13 mouse cellular contexts compared by ENCODE assay signal in genomic region chr3:88204751-88205150, GRCm38 (mm10). TPM values are rescaled to one million over a fixed set of nuclear protein-coding genes. Genes with fewer than 3 reads are reported as not detected.
DNase-seq lines count a peak whose midpoint lies in the region; ATAC-seq and TF ChIP-seq lines count a peak whose summit lies in the region.
"Had no signal": no experiment of that assay in that cellular context is flagged by ENCODE, and none has a peak within 500 bp of the region (broad histone marks: within the 10 kb centered on the region; RNA-seq: fewer than 3 reads in every experiment).

No protein-coding gene starts in this region.

- WGBS in hindbrain, embryonic 11.5 days: 22% methylated on average over 1 of the region's 1 CpGs
- WGBS in midbrain, embryonic 16.5 days: 13% methylated on average over 1 of the region's 1 CpGs
- WGBS in thymus, adult 2 months: 68% methylated on average over 1 of the region's 1 CpGs
- 28% methylated on average over 1 of the region's 1 CpGs for WGBS in heart, embryonic 11.5 days (ENCODE audit: insufficient replicate concordance)

- H3K4me1 ChIP-seq in hindbrain, embryonic 11.5 days (replicated peaks; ENCODE audit: control insufficient read depth, insufficient read depth, low read length): peaks cover 18% of the 10 kb centered on the region
- peaks cover 31% of the 10 kb centered on the region for H3K4me1 ChIP-seq in midbrain, embryonic 16.5 days (ENCODE audit: control insufficient read depth, insufficient read depth, low read length)
- peaks cover 11% of the 10 kb centered on the region for H3K4me1 ChIP-seq in thymus, adult 2 months (replicated peaks; ENCODE audit: control insufficient read depth, insufficient read depth, low read length)
- peaks cover 6% of the 10 kb centered on the region for H3K4me1 ChIP-seq in heart, embryonic 11.5 days (ENCODE audit: control insufficient read depth, insufficient read depth, low read length)

- H3K27me3 ChIP-seq in hindbrain, embryonic 11.5 days (ENCODE audit: control insufficient read depth, insufficient read depth, low read length): peaks cover 71% of the 10 kb centered on the region
- peaks cover 4% of the 10 kb centered on the region for H3K27me3 ChIP-seq in midbrain, embryonic 16.5 days (ENCODE audit: control insufficient read depth, insufficient read depth, low read depth, low read length)
- H3K27me3 ChIP-seq in thymus, adult 2 months (ENCODE audit: control insufficient read depth, insufficient read depth, low read length): peaks cover 55% of the 10 kb centered on the region
- peaks cover 99% of the 10 kb centered on the region for H3K27me3 ChIP-seq in heart, embryonic 11.5 days (ENCODE audit: control insufficient read depth, insufficient read depth, low read length)

- peak; percentile 77 for DNase-seq in brain, adult 2 months (ENCODE audit: low read depth, low spot score)
- DNase-seq in brain, embryonic 14.5 days (ENCODE audit: low read depth): peak; percentile 95
- peak; percentile 39 for DNase-seq in hindbrain, embryonic 11.5 days (ENCODE audit: low spot score)
- DNase-seq in thymus, adult 2 months: no peak
- DNase-seq in kidney, postnatal 4 days: no peak
- DNase-seq: kidney, postnatal 10 days had no signal

- ATAC-seq in hindbrain, embryonic 11.5 days (ENCODE audit: low FRiP score): no peak
- ATAC-seq in midbrain, embryonic 16.5 days: no peak
- no peak for ATAC-seq in heart, embryonic 11.5 days (replicated peaks; ENCODE audit: insufficient number of reproducible peaks, low FRiP score, low TSS enrichment)
- ATAC-seq: Patski had no signal

- H3K36me3 ChIP-seq in hindbrain, embryonic 11.5 days (ENCODE audit: control insufficient read depth, insufficient read depth, low read length): no peaks in the 10 kb centered on the region
- H3K36me3 ChIP-seq in midbrain, embryonic 16.5 days (ENCODE audit: control insufficient read depth, insufficient read depth, low read length): no peaks in the 10 kb centered on the region
- no peaks in the 10 kb centered on the region for H3K36me3 ChIP-seq in thymus, adult 2 months (ENCODE audit: control insufficient read depth, insufficient read depth, low read length)
- no peaks in the 10 kb centered on the region for H3K36me3 ChIP-seq in heart, embryonic 11.5 days (ENCODE audit: control insufficient read depth, insufficient read depth, low read length)
- H3K36me3 ChIP-seq: heart, embryonic 13.5 days; lung, embryonic 15.5 days had no signal

- H3K4me2 ChIP-seq in hindbrain, embryonic 11.5 days (replicated peaks; ENCODE audit: low read depth, low read length): no peak overlapping the region
- H3K4me2 ChIP-seq in midbrain, embryonic 16.5 days (ENCODE audit: low read length): no peak overlapping the region
- no peak overlapping the region for H3K4me2 ChIP-seq in heart, embryonic 11.5 days
- H3K4me2 ChIP-seq: heart, embryonic 13.5 days; lung, embryonic 15.5 days had no signal

- TF ChIP-seq CTCF in brain, embryonic 14.5 days (IDR thresholded peaks at IDR 0.05; ENCODE audit: borderline replicate concordance, extremely low read depth, insufficient read depth, insufficient read length): no peak
- TF ChIP-seq CTCF in thymus, adult 2 months (IDR thresholded peaks at IDR 0.05; ENCODE audit: borderline replicate concordance, control insufficient read depth, extremely low read depth, insufficient read depth, low read length, poor library complexity): no peak

- H3K9me3 ChIP-seq in hindbrain, embryonic 11.5 days (ENCODE audit: control insufficient read depth, low read length): no peaks in the 10 kb centered on the region
- no peaks in the 10 kb centered on the region for H3K9me3 ChIP-seq in midbrain, embryonic 16.5 days (replicated peaks; ENCODE audit: control insufficient read depth, low read length, poor library complexity, severe bottlenecking)
- H3K9me3 ChIP-seq in heart, embryonic 11.5 days (replicated peaks; ENCODE audit: control insufficient read depth, low read length): no peaks in the 10 kb centered on the region
- H3K9me3 ChIP-seq: heart, embryonic 13.5 days; lung, embryonic 15.5 days; megakaryocyte, embryonic 14.5 days had no signal

- H3K4me3 ChIP-seq in hindbrain, embryonic 11.5 days (ENCODE audit: low read depth, low read length): no peak overlapping the region
- no peak overlapping the region for H3K4me3 ChIP-seq in midbrain, embryonic 16.5 days (ENCODE audit: low read depth, low read length)
- H3K4me3 ChIP-seq in thymus, adult 2 months (ENCODE audit: control insufficient read depth, insufficient read depth, low read length): no peak overlapping the region
- no peak overlapping the region for H3K4me3 ChIP-seq in heart, embryonic 11.5 days (ENCODE audit: low read depth, low read length)
- H3K4me3 ChIP-seq: heart, embryonic 13.5 days; lung, embryonic 15.5 days; megakaryocyte, embryonic 14.5 days had no signal

- H3K27ac ChIP-seq in hindbrain, embryonic 11.5 days (ENCODE audit: low read depth, low read length): peak overlapping the region; percentile 97
- peak overlapping the region; percentile 94 for H3K27ac ChIP-seq in midbrain, embryonic 16.5 days (ENCODE audit: low read length)
- H3K27ac ChIP-seq in thymus, adult 2 months (ENCODE audit: control insufficient read depth, insufficient read depth, low read length): no peak overlapping the region
- H3K27ac ChIP-seq in heart, embryonic 11.5 days (ENCODE audit: low read depth, low read length): no peak overlapping the region
- H3K27ac ChIP-seq: heart, embryonic 13.5 days; lung, embryonic 15.5 days; stomach, postnatal 0 days had no signal

- no peak overlapping the region for H3K9ac ChIP-seq in hindbrain, embryonic 11.5 days (ENCODE audit: low read depth, low read length)
- no peak overlapping the region for H3K9ac ChIP-seq in midbrain, embryonic 16.5 days (ENCODE audit: low read depth, low read length)
- no peak overlapping the region for H3K9ac ChIP-seq in heart, embryonic 11.5 days (ENCODE audit: low read depth, low read length)
- H3K9ac ChIP-seq: heart, embryonic 13.5 days; lung, embryonic 15.5 days had no signal

- no peak for TF ChIP-seq POLR2A in brain, embryonic 14.5 days (IDR thresholded peaks at IDR 0.05; ENCODE audit: borderline replicate concordance, extremely low read depth, insufficient read depth, insufficient read length, poor library complexity, severe bottlenecking)
- no peak for TF ChIP-seq POLR2A in thymus, adult 2 months (IDR thresholded peaks at IDR 0.05; ENCODE audit: control insufficient read depth, extremely low read depth, insufficient read depth, low read length, poor library complexity)

RNA-seq across cellular contexts. Expression of gene Rhbg, which starts 49.8 kb away (rescaled TPM):
- 0.45 and 0.73 TPM in 2 replicates for polyA plus RNA-seq in brain, embryonic 14.5 days (2012; rRNA removed)
- polyA plus RNA-seq in hindbrain, embryonic 11.5 days (2014; fragmentation: Nextera tagmentation; extraction: Ambion mirVana): 0.13 and 0.25 TPM in 2 replicates
- 0.18 and 0.21 TPM in 2 replicates for polyA plus RNA-seq in midbrain, embryonic 16.5 days (2015; fragmentation: Nextera tagmentation; extraction: Ambion mirVana)
- 2.5 and 2.7 TPM in 2 replicates for polyA plus RNA-seq in thymus, adult 2 months (2012; rRNA removed)
- 0.10 TPM in 1 of 2 replicates, not detected in the other for polyA plus RNA-seq in heart, embryonic 11.5 days (2014; fragmentation: Nextera tagmentation; extraction: Ambion mirVana)
- polyA plus RNA-seq: Patski had no signal

Comparison
In these comparisons a context has a peak if more than half of its experiments do, and no peak if none do; other contexts are left out.
1. DNase-seq: peak in brain, adult 2 months (single experiment), brain, embryonic 14.5 days (single experiment) and hindbrain, embryonic 11.5 days (single experiment); none in thymus, adult 2 months (single experiment) and kidney, postnatal 4 days (0 of 2).
2. H3K27ac ChIP-seq: peak in hindbrain, embryonic 11.5 days (single experiment) and midbrain, embryonic 16.5 days (single experiment); none in thymus, adult 2 months (single experiment) and heart, embryonic 11.5 days (single experiment).